Comparison of ENCODE assay signal across 8 mouse cellular contexts in genomic region chr6:40393213-40393612, GRCm38 (mm10). TPM values are rescaled to one million over a fixed set of nuclear protein-coding genes. Genes with fewer than 3 reads are reported as not detected.
DNase-seq lines count a peak whose midpoint lies in the region; ATAC-seq and TF ChIP-seq lines count a peak whose summit lies in the region.

No protein-coding gene starts in this region.

- ATAC-seq in midbrain, embryonic 15.5 days (replicated peaks): peak; percentile 98

- no peaks in the 10 kb centered on the region for H3K4me1 ChIP-seq in spleen, adult 2 months (ENCODE audit: control insufficient read depth, insufficient read depth, insufficient read length)
- H3K4me1 ChIP-seq in cortical plate, adult 2 months (ENCODE audit: control insufficient read depth, insufficient read depth, low read length): peaks cover 2% of the 10 kb centered on the region; the same call in 1 of the 2 replicates
- H3K4me1 ChIP-seq in midbrain, embryonic 15.5 days: peaks cover 3% of the 10 kb centered on the region; the same call in 1 of the 2 replicates

- peak; percentile 13; the same call in 1 of the 2 replicates for TF ChIP-seq CTCF in spleen, adult 2 months (IDR thresholded peaks at IDR 0.05; ENCODE audit: extremely low read depth, insufficient read depth, insufficient read length, insufficient replicate concordance)
- TF ChIP-seq CTCF in cortical plate, adult 2 months (IDR thresholded peaks at IDR 0.05; ENCODE audit: extremely low read depth, insufficient read depth, low read length): peak; percentile 98

- no peak overlapping the region for H3K4me3 ChIP-seq in spleen, adult 2 months (ENCODE audit: extremely low read depth, insufficient read depth, insufficient read length)
- H3K4me3 ChIP-seq in cortical plate, adult 2 months (ENCODE audit: insufficient read depth, low read length): no peak overlapping the region
- H3K4me3 ChIP-seq in midbrain, embryonic 15.5 days: no peak overlapping the region

- no peak for TF ChIP-seq POLR2A in spleen, adult 2 months (IDR thresholded peaks at IDR 0.05; ENCODE audit: low read depth, low read length)
- no peak for TF ChIP-seq POLR2A in cortical plate, adult 2 months (IDR thresholded peaks at IDR 0.05; ENCODE audit: extremely low read depth, insufficient read depth, low read length)

- intact Hi-C loops in left cerebral cortex, postnatal 4 days (cut with DNase I): loop anchor here (5.0 to 10.0 kb wide), 2 partner anchors 521 to 798 kb away; partner anchors contain the start of genes Ndufb2 and Tmem178b

- H3K9ac ChIP-seq in midbrain, embryonic 15.5 days: no peak overlapping the region

- no peaks in the 10 kb centered on the region for H3K9me3 ChIP-seq in midbrain, embryonic 15.5 days

- no peaks in the 10 kb centered on the region for H3K27me3 ChIP-seq in spleen, adult 2 months (ENCODE audit: control insufficient read depth, insufficient read depth, low read length)
- no peaks in the 10 kb centered on the region for H3K27me3 ChIP-seq in midbrain, embryonic 15.5 days (replicated peaks)

- H3K4me2 ChIP-seq in midbrain, embryonic 15.5 days: no peak overlapping the region

- no peak overlapping the region for H3K27ac ChIP-seq in spleen, adult 2 months (ENCODE audit: insufficient read depth, low read length)
- no peak overlapping the region for H3K27ac ChIP-seq in cortical plate, adult 2 months (ENCODE audit: insufficient read depth, low read length)
- peak overlapping the region; percentile 36; the same call in 1 of the 2 replicates for H3K27ac ChIP-seq in midbrain, embryonic 15.5 days

- DNase-seq in spleen, adult 2 months (ENCODE audit: low read depth in 1 of 2, low spot score in 2 of 2): no peak
- no peak for DNase-seq in spleen, adult 12 weeks (ENCODE audit: low spot score)
- DNase-seq in gastrocnemius, postnatal 25 days: peak; percentile 18
- DNase-seq in kidney, adult 18-20 months: peak; percentile 41
- DNase-seq in left cerebral cortex, postnatal 4 days: peak; percentile 82
- DNase-seq in telencephalon, adult 2 months (ENCODE audit: low read depth, low spot score): peak; percentile 96

- WGBS in spleen, adult 2 months: 75% methylated on average over 3 of the region's 3 CpGs
- 0% methylated on average over 3 of the region's 3 CpGs for WGBS in midbrain, embryonic 15.5 days

- H3K36me3 ChIP-seq in spleen, adult 2 months (ENCODE audit: control insufficient read depth, insufficient read depth, low read length): peaks cover 4% of the 10 kb centered on the region; the same call in 1 of the 2 replicates
- 0 out of 2 replicates have a peak, but pooled peaks cover 7% of the 10 kb centered on the region for H3K36me3 ChIP-seq in midbrain, embryonic 15.5 days (replicated peaks)

RNA-seq across cellular contexts. Expression of gene E330009J07Rik, which starts 42.7 kb away (rescaled TPM):
- 3.6 and 4.7 TPM in 2 replicates for polyA plus RNA-seq in spleen, adult 2 months (2012; rRNA removed)
- polyA plus RNA-seq in cortical plate, adult 2 months (2012; rRNA removed): 34.9 and 36.6 TPM in 2 replicates
- 1 to 10 TPM; 1.0 to 2.1 TPM for total RNA-seq in gastrocnemius, postnatal 25 days (2021)
- total RNA-seq in left cerebral cortex, postnatal 4 days (2021): 10 to 100 TPM; 26.5 to 27.7 TPM
- 12.5 and 13.4 TPM in 2 replicates for polyA plus RNA-seq in midbrain, embryonic 15.5 days (2015; fragmentation: Nextera tagmentation; extraction: Ambion mirVana)

RNA-seq across cellular contexts. Expression of gene Wee2, which starts 45.7 kb away (rescaled TPM):
- not detected in 2 replicates for polyA plus RNA-seq in spleen, adult 2 months (2012; rRNA removed)
- polyA plus RNA-seq in cortical plate, adult 2 months (2012; rRNA removed): 0.11 and 0.17 TPM in 2 replicates
- total RNA-seq in gastrocnemius, postnatal 25 days (2021): not detected
- total RNA-seq in left cerebral cortex, postnatal 4 days (2021): not detected
- 0.20 and 0.21 TPM in 2 replicates for polyA plus RNA-seq in midbrain, embryonic 15.5 days (2015; fragmentation: Nextera tagmentation; extraction: Ambion mirVana)

Comparison
In these comparisons a context has a peak if more than half of its experiments do, and no peak if none do; other contexts are left out.
1. DNase-seq: peak in gastrocnemius, postnatal 25 days (single experiment), kidney, adult 18-20 months (single experiment), left cerebral cortex, postnatal 4 days (single experiment) and telencephalon, adult 2 months (single experiment); none in spleen, adult 2 months (0 of 2) and spleen, adult 12 weeks (single experiment).